Mouse (Mus musculus): ENCODE data around the gene Dph2. TPM values are rescaled to one million over a fixed set of nuclear protein-coding genes. Genes with fewer than 3 reads are reported as not detected.

Dph2 gene
- total and polyA plus RNA-seq, 2 experiments from 2014 or later = 14.1 to 21.2 TPM

DNA sequence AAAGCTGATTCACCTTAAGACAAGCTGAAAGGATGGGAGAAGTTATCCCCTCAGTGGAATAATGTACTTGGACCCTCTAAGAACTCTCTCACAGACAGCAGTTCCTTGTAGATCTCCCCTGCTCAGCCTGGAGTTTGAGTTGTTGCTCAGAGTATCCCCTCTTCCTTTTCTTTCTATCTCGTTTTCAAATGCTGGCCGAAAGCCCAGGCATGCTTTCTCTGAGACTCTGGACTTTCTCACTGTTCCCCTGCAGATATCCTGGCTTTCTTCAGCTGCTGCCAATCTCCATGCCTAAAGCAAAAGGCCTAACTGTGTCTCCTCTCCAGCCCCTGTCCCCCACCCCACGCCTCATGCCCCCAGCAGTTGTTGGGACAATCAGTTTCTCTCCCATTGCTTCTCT is 26.4 kb upstream of the Dph2 start:
- H3K27me3 ChIP-seq (ENCODE audit: insufficient read depth, low read length) = no peaks in the 10 kb centered on the region
- DNase-seq (ENCODE audit: low spot score) (no peak), ATAC-seq (no peak)
- 38% methylated on average over 3 of the region's 3 CpGs for WGBS
- no peak overlapping the region for H3K4me2 ChIP-seq (ENCODE audit: low read depth, low read length)
- no peak for TF ChIP-seq CTCF (IDR thresholded peaks at IDR 0.05; ENCODE audit: low read depth)
- H3K36me3 ChIP-seq (ENCODE audit: insufficient read depth, low read length) = no peaks in the 10 kb centered on the region
- H3K9ac ChIP-seq (replicated peaks; ENCODE audit: low read length) = no peak overlapping the region
- H3K27ac ChIP-seq = no peak overlapping the region
- H3K9me3 ChIP-seq (ENCODE audit: low read length) = no peaks in the 10 kb centered on the region
- no peak overlapping the region for H3K4me3 ChIP-seq (ENCODE audit: low read length)
- H3K4me1 ChIP-seq (ENCODE audit: insufficient read depth, low read length) = peaks cover 12% of the 10 kb centered on the region

DNA sequence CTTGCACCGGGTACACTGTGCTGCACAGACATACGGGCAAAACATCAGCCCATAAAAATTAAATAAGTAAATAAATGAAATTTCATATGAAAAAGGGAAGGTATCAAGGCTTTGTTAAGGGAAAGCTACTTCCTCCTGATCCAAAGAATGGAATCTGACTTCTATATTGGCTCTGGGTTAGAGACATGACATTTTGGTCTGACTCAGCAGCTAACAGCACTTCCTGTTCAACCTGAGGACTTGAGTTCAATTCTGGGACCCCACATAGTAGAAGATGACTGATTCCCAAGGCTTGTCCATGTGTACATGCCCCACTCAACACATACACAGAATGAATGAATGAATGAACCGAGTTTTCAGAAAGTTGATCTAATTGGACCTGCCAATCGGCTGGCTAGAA is 26.0 kb upstream of the Dph2 start:
- peaks cover 17% of the 10 kb centered on the region for H3K4me1 ChIP-seq (ENCODE audit: insufficient read depth, low read length)
- 93% methylated on average over 4 of the region's 4 CpGs for WGBS
- no peaks in the 10 kb centered on the region for H3K36me3 ChIP-seq (ENCODE audit: insufficient read depth, low read length)
- no peaks in the 10 kb centered on the region for H3K9me3 ChIP-seq (ENCODE audit: low read length)
- DNase-seq (ENCODE audit: low spot score) (no peak), ATAC-seq (no peak)
- H3K27me3 ChIP-seq (ENCODE audit: insufficient read depth, low read length) = no peaks in the 10 kb centered on the region
- no peak overlapping the region for H3K4me2 ChIP-seq (ENCODE audit: low read depth, low read length)
- H3K4me3 ChIP-seq (ENCODE audit: low read length) = no peak overlapping the region
- no peak overlapping the region for H3K27ac ChIP-seq
- H3K9ac ChIP-seq (replicated peaks; ENCODE audit: low read length) = no peak overlapping the region
- no peak for TF ChIP-seq CTCF (IDR thresholded peaks at IDR 0.05; ENCODE audit: low read depth)

DNA sequence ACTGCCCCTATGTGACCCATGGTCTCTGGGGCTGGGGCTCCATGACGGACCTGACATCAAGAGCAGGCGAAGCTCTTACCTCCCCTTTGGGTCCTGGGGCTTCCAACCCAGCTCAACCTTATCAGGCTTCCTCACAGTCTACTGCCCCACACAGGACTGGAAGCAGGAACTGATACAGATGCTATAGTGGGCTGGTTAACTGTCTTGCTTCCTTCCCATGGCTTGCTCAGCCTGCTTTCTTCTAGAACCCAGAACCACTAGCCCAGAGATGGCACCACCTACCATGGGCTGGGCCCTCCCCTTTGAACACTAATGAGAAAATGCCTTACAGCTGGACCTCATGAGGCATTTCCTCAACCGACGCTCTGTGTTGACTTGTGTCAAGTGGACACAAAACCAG is 25.6 kb upstream of the Dph2 start:
- Histone ChIP-seq H3K9me3 (ENCODE audit: low read length) (no peaks in the 10 kb centered on the region), H3K4me2 (ENCODE audit: low read depth, low read length) (no peak overlapping the region), H3K4me3 (ENCODE audit: low read length) (no peak overlapping the region), H3K36me3 (ENCODE audit: insufficient read depth, low read length) (no peaks in the 10 kb centered on the region), H3K4me1 (ENCODE audit: insufficient read depth, low read length) (peaks cover 21% of the 10 kb centered on the region), H3K27ac (no peak overlapping the region), H3K27me3 (ENCODE audit: insufficient read depth, low read length) (no peaks in the 10 kb centered on the region), H3K9ac (replicated peaks; ENCODE audit: low read length) (no peak overlapping the region)
- TF ChIP-seq CTCF (IDR thresholded peaks at IDR 0.05; ENCODE audit: low read depth) = no peak
- DNase-seq (ENCODE audit: low spot score) (no peak), ATAC-seq (no peak)
- WGBS = 97% methylated on average over 4 of the region's 4 CpGs

DNA sequence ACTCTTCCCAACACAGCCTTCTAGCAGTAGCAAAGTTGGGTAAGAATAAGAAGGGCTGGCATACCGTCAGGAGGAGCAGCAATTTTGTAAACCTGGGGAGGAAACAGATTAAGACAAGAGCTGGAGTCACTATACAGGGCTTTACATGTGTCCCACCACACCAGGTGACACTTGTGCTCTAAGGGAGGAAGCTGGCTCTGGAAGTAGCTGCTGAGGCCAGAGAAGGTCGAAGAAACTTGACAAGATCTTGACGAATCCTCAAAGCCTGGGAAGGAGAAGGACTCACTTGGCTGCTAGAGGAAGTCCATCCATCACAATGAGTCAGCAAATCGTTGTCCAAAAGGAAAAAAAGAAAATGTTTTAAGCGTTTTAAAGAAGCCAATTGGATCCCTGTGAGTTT is 24.6 kb upstream of the Dph2 start:
- Histone ChIP-seq H3K27me3 (ENCODE audit: insufficient read depth, low read length) (no peaks in the 10 kb centered on the region), H3K4me3 (ENCODE audit: low read length) (no peak overlapping the region), H3K4me2 (ENCODE audit: low read depth, low read length) (no peak overlapping the region), H3K4me1 (ENCODE audit: insufficient read depth, low read length) (peaks cover 29% of the 10 kb centered on the region), H3K9ac (replicated peaks; ENCODE audit: low read length) (no peak overlapping the region), H3K36me3 (ENCODE audit: insufficient read depth, low read length) (no peaks in the 10 kb centered on the region), H3K9me3 (ENCODE audit: low read length) (no peaks in the 10 kb centered on the region), H3K27ac (no peak overlapping the region)
- TF ChIP-seq CTCF (IDR thresholded peaks at IDR 0.05; ENCODE audit: low read depth) = no peak
- WGBS = 83% methylated on average over 5 of the region's 5 CpGs
- ATAC-seq = no peak
- no peak for DNase-seq (ENCODE audit: low spot score)

DNA sequence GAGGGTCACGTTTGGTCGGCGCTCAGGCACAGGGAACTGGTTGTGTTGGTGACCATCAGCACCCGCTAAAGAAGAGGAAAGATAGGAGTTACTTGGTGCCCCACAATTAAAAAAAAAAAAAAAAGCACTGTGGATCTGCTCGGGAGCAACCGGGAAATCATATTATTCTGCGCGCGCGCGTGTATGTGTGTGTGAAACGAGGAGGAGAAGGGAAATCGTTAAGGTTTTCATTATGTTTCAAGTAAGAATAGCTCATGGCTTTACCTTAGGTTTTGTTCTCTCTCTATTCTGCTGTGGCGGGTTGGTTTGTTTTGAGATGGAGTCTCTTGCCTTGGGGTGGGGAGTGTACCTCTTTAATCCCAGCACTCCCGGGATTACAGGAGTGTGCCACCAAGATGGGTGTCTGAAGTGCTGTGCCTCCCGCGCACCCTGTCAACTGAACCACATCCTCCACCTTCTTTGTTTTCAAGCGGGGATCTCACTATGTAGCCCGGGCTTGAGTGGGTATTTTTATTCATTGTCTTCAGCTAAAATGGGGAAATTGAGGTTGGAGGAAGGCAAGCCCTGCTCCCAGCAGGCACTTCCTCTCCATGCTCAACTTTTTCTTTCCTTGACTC is 23.8 kb upstream of the Dph2 start:
- peak overlapping the region; percentile 69 for H3K4me3 ChIP-seq (ENCODE audit: low read length)
- no peak for TF ChIP-seq CTCF (IDR thresholded peaks at IDR 0.05; ENCODE audit: low read depth)
- H3K4me2 ChIP-seq (ENCODE audit: low read depth, low read length) = peak overlapping the region; percentile 100
- no peaks in the 10 kb centered on the region for H3K9me3 ChIP-seq (ENCODE audit: low read length)
- H3K27ac ChIP-seq = peak overlapping the region; percentile 75; the same call in 1 of the 2 replicates
- peaks cover 29% of the 10 kb centered on the region for H3K4me1 ChIP-seq (ENCODE audit: insufficient read depth, low read length)
- DNase-seq (ENCODE audit: low spot score) (no peak), ATAC-seq (no peak)
- H3K9ac ChIP-seq (replicated peaks; ENCODE audit: low read length) = peak overlapping the region; percentile 81
- 4% methylated on average over 19 of the region's 19 CpGs for WGBS
- H3K36me3 ChIP-seq (ENCODE audit: insufficient read depth, low read length) = no peaks in the 10 kb centered on the region; the same call in 1 of the 2 replicates
- no peaks in the 10 kb centered on the region for H3K27me3 ChIP-seq (ENCODE audit: insufficient read depth, low read length)

DNA sequence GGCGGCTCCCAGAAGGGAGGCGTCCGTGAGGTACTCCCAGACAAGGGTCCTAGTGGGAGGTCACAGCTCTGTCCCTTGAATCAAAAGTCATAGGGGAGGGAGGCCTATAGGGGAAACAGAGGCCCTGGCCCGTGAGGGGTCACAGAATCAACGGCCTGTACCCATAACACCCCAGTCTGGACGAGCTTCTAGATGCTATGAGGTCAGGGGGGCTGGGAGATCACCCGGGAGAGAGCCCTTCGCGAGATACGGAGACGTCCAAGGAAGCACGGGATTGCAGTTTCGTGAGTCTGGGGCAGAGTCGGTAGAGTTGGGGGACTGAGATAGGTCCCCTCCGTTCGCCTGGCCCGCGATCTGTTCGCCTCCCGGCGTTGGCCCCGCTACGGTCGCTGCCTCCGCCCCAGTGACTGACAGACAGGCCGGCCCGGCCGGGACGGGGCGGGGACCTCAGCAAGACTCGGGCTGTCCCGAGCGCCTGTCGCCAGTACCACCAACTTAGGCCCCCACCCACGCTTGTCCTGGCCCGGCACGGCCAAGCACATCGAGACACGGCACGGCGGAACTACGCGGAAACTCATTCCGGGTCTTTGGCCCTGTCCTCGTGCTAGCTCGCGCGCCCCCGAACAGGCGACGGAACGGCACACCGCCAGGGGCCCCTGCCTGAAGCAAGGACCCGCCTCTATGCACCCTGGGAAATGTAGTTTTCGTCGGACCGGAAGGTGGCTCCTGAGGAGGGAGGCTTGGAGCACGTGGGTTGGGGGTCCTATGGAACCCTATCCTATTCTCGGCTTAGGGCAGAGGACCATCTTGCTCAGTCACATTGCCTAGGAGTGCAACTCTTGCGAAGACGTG is 23.0 kb upstream of the Dph2 start, which contains the start of gene Ipo13:
TSS of gene Ipo13 (minus strand) at position 409 of the 852 bp plus-strand sequence.
- peak within 1 kb of the TSS; percentile 75 for H3K27ac ChIP-seq
- no peaks in the 10 kb centered on the region; the same call in 1 of the 2 replicates for H3K36me3 ChIP-seq (ENCODE audit: insufficient read depth, low read length)
- under 1% methylated on average over 61 of the region's 61 CpGs for WGBS
- ATAC-seq (peak; percentile 96), DNase-seq (ENCODE audit: low spot score) (peak; percentile 97)
- H3K4me1 ChIP-seq (ENCODE audit: insufficient read depth, low read length) = peaks cover 35% of the 10 kb centered on the region
- peak within 1 kb of the TSS; percentile 81 for H3K9ac ChIP-seq (replicated peaks; ENCODE audit: low read length)
- peak; percentile 53 for TF ChIP-seq CTCF (IDR thresholded peaks at IDR 0.05; ENCODE audit: low read depth)
- H3K4me3 ChIP-seq (ENCODE audit: low read length) = peak within 1 kb of the TSS; percentile 69
- no peaks in the 10 kb centered on the region for H3K27me3 ChIP-seq (ENCODE audit: insufficient read depth, low read length)
- H3K4me2 ChIP-seq (ENCODE audit: low read depth, low read length) = peak within 1 kb of the TSS; percentile 100
- H3K9me3 ChIP-seq (ENCODE audit: low read length) = no peaks in the 10 kb centered on the region
